In genomic region chr8:115348704-115349103, GRCm38 (mm10) we compare ENCODE assay signal across 32 mouse cellular contexts.
"Had no signal": no experiment of that assay in that cellular context is flagged by ENCODE, and none has a peak within 500 bp of the region (broad histone marks: within the 10 kb centered on the region; RNA-seq: fewer than 3 reads in every experiment).

No protein-coding gene starts in this region.

- H3K9me3 ChIP-seq: heart, embryonic 13.5 days; heart, embryonic 15.5 days; hindbrain, embryonic 10.5 days; hindbrain, embryonic 12.5 days; hindbrain, embryonic 13.5 days; hindbrain, embryonic 15.5 days; intestine, embryonic 15.5 days; kidney, embryonic 15.5 days had no signal

- DNase-seq: heart, postnatal 14 days; heart, postnatal 36 days; kidney, adult 11 months; kidney, adult 18-20 months; kidney, adult 2 months; kidney, adult 8-10 months; kidney, adult 9 months; kidney, postnatal 10 days; kidney, postnatal 14 days; kidney, postnatal 25 days; kidney, postnatal 36 days; kidney, postnatal 4 days; layer of hippocampus, adult 9-11 months; layer of hippocampus, postnatal 36 days had no signal

- H3K27ac ChIP-seq: heart, embryonic 13.5 days; heart, embryonic 15.5 days; hindbrain, embryonic 10.5 days; hindbrain, embryonic 12.5 days; hindbrain, embryonic 13.5 days; hindbrain, embryonic 14.5 days; hindbrain, embryonic 15.5 days; hindbrain, postnatal 0 days; intestine, embryonic 15.5 days; kidney, embryonic 15.5 days; kidney, postnatal 0 days; layer of hippocampus, adult 2 months; left cerebral cortex, adult 2 months had no signal

- ATAC-seq: hindbrain, embryonic 16.5 days; hindbrain, postnatal 0 days; inflammation-experienced regulatory T-cells, adult 6 months; intestine, embryonic 15.5 days; intestine, embryonic 16.5 days; intestine, postnatal 0 days had no signal

- H3K4me2 ChIP-seq: heart, embryonic 11.5 days; heart, embryonic 13.5 days; heart, embryonic 15.5 days; hindbrain, embryonic 12.5 days; hindbrain, embryonic 13.5 days; hindbrain, embryonic 14.5 days; hindbrain, embryonic 15.5 days; intestine, embryonic 15.5 days; kidney, embryonic 15.5 days had no signal

- H3K4me3 ChIP-seq: heart, embryonic 13.5 days; heart, embryonic 15.5 days; hindbrain, embryonic 10.5 days; hindbrain, embryonic 12.5 days; hindbrain, embryonic 13.5 days; hindbrain, embryonic 15.5 days; intestine, embryonic 15.5 days; kidney, embryonic 15.5 days; layer of hippocampus, adult 2 months; left cerebral cortex, adult 2 months had no signal

- H3K36me3 ChIP-seq: heart, embryonic 13.5 days; heart, embryonic 15.5 days; hindbrain, embryonic 10.5 days; hindbrain, embryonic 12.5 days; hindbrain, embryonic 13.5 days; hindbrain, embryonic 15.5 days; intestine, embryonic 15.5 days; kidney, embryonic 15.5 days had no signal

- H3K27me3 ChIP-seq: heart, embryonic 15.5 days; hindbrain, embryonic 12.5 days; hindbrain, embryonic 13.5 days; hindbrain, embryonic 15.5 days; intestine, embryonic 15.5 days; kidney, embryonic 15.5 days had no signal

- H3K9ac ChIP-seq: heart, embryonic 13.5 days; heart, embryonic 15.5 days; hindbrain, embryonic 12.5 days; hindbrain, embryonic 13.5 days; hindbrain, embryonic 14.5 days; hindbrain, embryonic 15.5 days; intestine, embryonic 15.5 days; kidney, embryonic 15.5 days had no signal

- H3K4me1 ChIP-seq: heart, embryonic 13.5 days; heart, embryonic 15.5 days; hindbrain, embryonic 10.5 days; hindbrain, embryonic 12.5 days; hindbrain, embryonic 13.5 days; hindbrain, embryonic 15.5 days; intestine, embryonic 15.5 days; kidney, embryonic 15.5 days had no signal
